Mouse (Mus musculus) hindbrain, embryonic 15.5 days (tissue): ENCODE data around the gene BC017158. TPM values are rescaled to one million over a fixed set of nuclear protein-coding genes. Genes with fewer than 3 reads are reported as not detected.

Experiments used
- ATAC-seq: fragments of 200-750 bp; cut with Nextera tagmentation; 2 replicates; pipeline ENCODE4 v1.8.0; 2017; ENCODE audit warnings: low read depth, moderate number of reproducible peaks, moderate TSS enrichment; ENCODE audit not compliant: low FRiP score
- H3K27ac ChIP-seq: fragments of 300-500 bp; sonication (generic); replicated peaks from 2 replicates; pipeline ENCODE4 v1.5.1; 2015; ENCODE audit warnings: mild to moderate bottlenecking, inconsistent platforms
- H3K27me3 ChIP-seq: fragments of 300-500 bp; sonication (generic); 2 replicates; pipeline ENCODE4 v1.6.1; 2015; ENCODE audit warnings: control low read depth, inconsistent platforms
- H3K36me3 ChIP-seq: fragments of 300-500 bp; sonication (generic); 2 replicates; pipeline ENCODE4 v1.6.1; 2015; ENCODE audit warnings: control low read depth, inconsistent platforms
- H3K4me1 ChIP-seq: fragments of 300-500 bp; sonication (generic); replicated peaks from 2 replicates; pipeline ENCODE4 v1.6.1; 2015; ENCODE audit warnings: control low read depth, inconsistent platforms
- H3K4me2 ChIP-seq: fragments of 300-500 bp; sonication (generic); 2 replicates; pipeline ENCODE4 v1.6.1; 2015; ENCODE audit warnings: moderate library complexity, mild to moderate bottlenecking, inconsistent platforms
- H3K4me3 ChIP-seq: fragments of 300-500 bp; sonication (generic); 2 replicates; pipeline ENCODE4 v1.5.1; 2015; ENCODE audit warnings: mild to moderate bottlenecking, inconsistent platforms
- H3K9ac ChIP-seq: fragments of 300-500 bp; sonication (generic); 2 replicates; pipeline ENCODE4 v1.6.1; 2015; ENCODE audit warnings: inconsistent platforms
- H3K9me3 ChIP-seq: fragments of 300-500 bp; sonication (generic); 2 replicates; pipeline ENCODE4 v1.6.1; 2016; ENCODE audit warnings: control low read depth, inconsistent platforms
- WGBS: fragments of 180-500 bp; shearing (Covaris S2); methylation state at CpG from one replicate; pipeline ENCODE4 v1.1.7; 2015; 5-methylcytosine and 5-hydroxymethylcytosine counted together
- polyA plus RNA-seq: library from polyadenylated mRNA; unstranded; fragments of >200 nt; fragmentation: Nextera tagmentation; extraction: Ambion mirVana; gene quantifications from 2 replicates; pipeline ENCODE4 v1.2.1, GENCODE M21; 2015

The BC017158 gene
- polyA plus RNA-seq, 1 experiment from 2014 or later = 27.6 TPM

GRCm38 (mm10) chr7:128251946-128252345 is 46.0 kb downstream of the BC017158 start:
- H3K4me1 ChIP-seq = peaks cover 24% of the 10 kb centered on the region
- 61% methylated on average over 12 of the region's 12 CpGs for whole genome bisulfite sequencing
- no peak for ATAC-seq
- peaks cover 8% of the 10 kb centered on the region; the same call in 1 of the 2 replicates for H3K27me3 ChIP-seq
- H3K27ac ChIP-seq = no peak overlapping the region
- H3K4me3 ChIP-seq = peak overlapping the region; percentile 39
- H3K9me3 ChIP-seq = no peaks in the 10 kb centered on the region
- H3K36me3 ChIP-seq = no peaks in the 10 kb centered on the region
- H3K4me2 ChIP-seq = peak overlapping the region; percentile 69
- peak overlapping the region; percentile 36; the same call in 1 of the 2 replicates for H3K9ac ChIP-seq

GRCm38 (mm10) chr7:128249998-128250397 is 48.0 kb downstream of the BC017158 start:
- Histone ChIP-seq H3K27ac (no peak overlapping the region), H3K27me3 (peaks cover 8% of the 10 kb centered on the region; the same call in 1 of the 2 replicates), H3K4me1 (peaks cover 38% of the 10 kb centered on the region), H3K4me2 (no peak overlapping the region), H3K4me3 (no peak overlapping the region), H3K9me3 (no peaks in the 10 kb centered on the region), H3K9ac (no peak overlapping the region), H3K36me3 (no peaks in the 10 kb centered on the region)
- no peak for ATAC-seq
- WGBS = 82% methylated on average over 5 of the region's 5 CpGs

- H3K4me1 ChIP-seq = peaks cover 38% of the 10 kb centered on the region
- no peak overlapping the region for H3K9ac ChIP-seq
- 83% methylated on average over 10 of the region's 10 CpGs for WGBS
- no peak overlapping the region for H3K27ac ChIP-seq
- no peaks in the 10 kb centered on the region for H3K9me3 ChIP-seq
- H3K36me3 ChIP-seq = peaks cover 8% of the 10 kb centered on the region; the same call in 1 of the 2 replicates
- peak overlapping the region; percentile 45 for H3K4me3 ChIP-seq
- peaks cover 8% of the 10 kb centered on the region; the same call in 1 of the 2 replicates for H3K27me3 ChIP-seq
- ATAC-seq = no peak
- H3K4me2 ChIP-seq = peak overlapping the region; percentile 67
Observed at GRCm38 (mm10) chr7:128248081-128249042, 49.6 kb downstream of the BC017158 start.

GRCm38 (mm10) chr7:128247443-128247842 is 50.5 kb downstream of the BC017158 start:
- Histone ChIP-seq H3K27me3 (peaks cover 8% of the 10 kb centered on the region; the same call in 1 of the 2 replicates), H3K27ac (peak overlapping the region; percentile 83), H3K4me1 (peaks cover 34% of the 10 kb centered on the region), H3K9me3 (no peaks in the 10 kb centered on the region), H3K9ac (peak overlapping the region; percentile 54; the same call in 1 of the 2 replicates), H3K4me2 (peak overlapping the region; percentile 67), H3K36me3 (peaks cover 11% of the 10 kb centered on the region), H3K4me3 (peak overlapping the region; percentile 45)
- 1% methylated on average over 13 of the region's 13 CpGs for WGBS
- peak; percentile 78 for ATAC-seq

- Histone ChIP-seq H3K9me3 (no peaks in the 10 kb centered on the region), H3K4me1 (peaks cover 27% of the 10 kb centered on the region), H3K4me2 (peak within 1 kb of the TSS; percentile 67), H3K4me3 (peak within 1 kb of the TSS; percentile 45), H3K27ac (peak within 1 kb of the TSS; percentile 83), H3K9ac (peak within 1 kb of the TSS; percentile 54), H3K36me3 (peaks cover 13% of the 10 kb centered on the region), H3K27me3 (peaks cover 5% of the 10 kb centered on the region; the same call in 1 of the 2 replicates)
- ATAC-seq = peak; percentile 78
- 3% methylated on average over 26 of the region's 30 CpGs for WGBS
Observed at GRCm38 (mm10) chr7:128246496-128247391, 51.2 kb downstream of the BC017158 start, which contains the start of gene Tgfb1i1. Tgfb1i1 (plus strand) TSS chr7:128246812.

- Histone ChIP-seq H3K9ac (no peak overlapping the region), H3K4me2 (no peak overlapping the region), H3K36me3 (peaks cover 14% of the 10 kb centered on the region), H3K27me3 (no peaks in the 10 kb centered on the region), H3K9me3 (no peaks in the 10 kb centered on the region), H3K27ac (no peak overlapping the region), H3K4me1 (peaks cover 26% of the 10 kb centered on the region), H3K4me3 (no peak overlapping the region)
- no peak for ATAC-seq
- 81% methylated on average over 4 of the region's 4 CpGs for WGBS
Observed at GRCm38 (mm10) chr7:128245547-128245946, 52.4 kb downstream of the BC017158 start.

GRCm38 (mm10) chr7:128244410-128245025 is 53.5 kb downstream of the BC017158 start:
- 78% methylated on average over 18 of the region's 18 CpGs for WGBS

GRCm38 (mm10) chr7:128243921-128244320 is 54.0 kb downstream of the BC017158 start:
- 44% methylated on average over 10 of the region's 10 CpGs for WGBS

More at GRCm38 (mm10) chr7:128244410-128245025, 53.5 kb downstream of the BC017158 start:
- H3K4me1 ChIP-seq = peaks cover 31% of the 10 kb centered on the region
- H3K9me3 ChIP-seq = no peaks in the 10 kb centered on the region
- H3K27me3 ChIP-seq = no peaks in the 10 kb centered on the region
- H3K9ac ChIP-seq = no peak overlapping the region
- peaks cover 20% of the 10 kb centered on the region for H3K36me3 ChIP-seq
- ATAC-seq = no peak
- no peak overlapping the region for H3K27ac ChIP-seq
- H3K4me2 ChIP-seq = no peak overlapping the region
- H3K4me3 ChIP-seq = no peak overlapping the region

GRCm38 (mm10) chr7:128242331-128242730 is 55.6 kb downstream of the BC017158 start:
- WGBS = 95% methylated on average over 16 of the region's 16 CpGs
- no peak overlapping the region for H3K9ac ChIP-seq
- H3K27me3 ChIP-seq = no peaks in the 10 kb centered on the region

More at GRCm38 (mm10) chr7:128243921-128244320, 54.0 kb downstream of the BC017158 start:
- Histone ChIP-seq H3K4me1 (peaks cover 37% of the 10 kb centered on the region), H3K27ac (no peak overlapping the region), H3K4me2 (no peak overlapping the region), H3K27me3 (no peaks in the 10 kb centered on the region), H3K36me3 (peaks cover 20% of the 10 kb centered on the region), H3K4me3 (no peak overlapping the region), H3K9me3 (no peaks in the 10 kb centered on the region), H3K9ac (no peak overlapping the region)
- no peak for ATAC-seq

GRCm38 (mm10) chr7:128240131-128240784 is 57.7 kb downstream of the BC017158 start:
- ATAC-seq = no peak
- Histone ChIP-seq H3K4me2 (no peak overlapping the region), H3K4me1 (peaks cover 23% of the 10 kb centered on the region), H3K27ac (no peak overlapping the region), H3K9me3 (no peaks in the 10 kb centered on the region), H3K36me3 (peaks cover 20% of the 10 kb centered on the region), H3K27me3 (no peaks in the 10 kb centered on the region), H3K4me3 (no peak overlapping the region), H3K9ac (no peak overlapping the region)
- WGBS = 94% methylated on average over 27 of the region's 27 CpGs

More at GRCm38 (mm10) chr7:128242331-128242730, 55.6 kb downstream of the BC017158 start:
- H3K36me3 ChIP-seq = peaks cover 20% of the 10 kb centered on the region
- H3K4me1 ChIP-seq = peaks cover 33% of the 10 kb centered on the region
- no peak overlapping the region for H3K27ac ChIP-seq
- H3K4me2 ChIP-seq = no peak overlapping the region
- no peak for ATAC-seq
- no peaks in the 10 kb centered on the region for H3K9me3 ChIP-seq
- H3K4me3 ChIP-seq = no peak overlapping the region
